Mouse (Mus musculus) forebrain, embryonic 10.5 days (tissue): ENCODE data around the gene Krtap19-2. TPM values are rescaled to one million over a fixed set of nuclear protein-coding genes. Genes with fewer than 3 reads are reported as not detected.

Experiments
- DNase-seq: peaks from one replicate; pipeline ENCODE4 v3.0.0-alpha.2; 2017; ENCODE audit warnings: low spot score; ENCODE audit errors: extremely low spot score
- H3K27ac ChIP-seq: fragments of 300-500 bp; sonication (generic); 2 replicates; pipeline ENCODE4 v1.5.1; 2016; ENCODE audit warnings: mild to moderate bottlenecking
- H3K27me3 ChIP-seq: fragments of 300-500 bp; sonication (generic); 2 replicates; pipeline ENCODE4 v1.6.1; 2016; ENCODE audit warnings: mild to moderate bottlenecking; ENCODE audit not compliant: poor library complexity, severe bottlenecking
- H3K36me3 ChIP-seq: fragments of 300-500 bp; sonication (generic); replicated peaks from 2 replicates; pipeline ENCODE4 v1.6.1; 2016; ENCODE audit warnings: mild to moderate bottlenecking, moderate library complexity
- H3K4me1 ChIP-seq: fragments of 300-500 bp; sonication (generic); 2 replicates; pipeline ENCODE4 v1.6.1; 2016
- H3K4me3 ChIP-seq: fragments of 300-500 bp; sonication (generic); 2 replicates; pipeline ENCODE4 v1.5.1; 2016; ENCODE audit warnings: mild to moderate bottlenecking, moderate library complexity
- H3K9me3 ChIP-seq: fragments of 300-500 bp; sonication (generic); 2 replicates; pipeline ENCODE4 v1.6.1; 2016; ENCODE audit warnings: mild to moderate bottlenecking, moderate library complexity
- WGBS: fragments of 180-500 bp; shearing (Covaris S2); methylation state at CpG from one replicate; pipeline ENCODE4 v1.1.7; 2016; 5-methylcytosine and 5-hydroxymethylcytosine counted together
- polyA plus RNA-seq: library from polyadenylated mRNA; unstranded; fragments of >200 nt; fragmentation: Nextera tagmentation; extraction: Ambion mirVana; gene quantifications from 2 replicates; pipeline ENCODE4 v1.2.1, GENCODE M21; 2016

The Krtap19-2 gene
- polyA plus RNA-seq, result not detected in 2 replicates

DNA sequence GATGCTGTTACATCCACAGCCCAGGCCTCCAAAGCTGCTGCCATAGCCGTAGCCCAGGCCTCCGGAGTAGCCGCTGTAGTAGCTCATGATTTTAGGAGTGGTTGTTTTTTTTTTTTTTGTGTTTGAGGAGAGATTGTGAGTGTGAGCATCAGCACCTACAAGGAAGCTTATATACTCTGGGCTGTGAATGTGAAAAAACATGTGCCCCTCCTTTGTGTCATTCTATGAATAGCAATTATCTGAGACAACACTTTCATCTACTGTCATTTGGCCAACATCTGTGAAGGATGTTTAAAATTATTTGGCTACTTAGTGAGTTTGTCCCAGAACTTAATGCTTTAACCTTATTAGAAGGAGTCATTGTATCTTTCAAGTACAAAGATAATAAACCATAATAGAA, at the start of gene Krtap19-2:
TSS of gene Krtap19-2 (minus strand) at position 101 of the 400 bp plus-strand sequence.
- H3K4me1 ChIP-seq, result no peaks in the 10 kb centered on the region
- H3K27ac ChIP-seq, result no peak within 1 kb of the TSS
- no peaks in the 10 kb centered on the region for H3K36me3 ChIP-seq
- H3K9me3 ChIP-seq, result no peaks in the 10 kb centered on the region
- no peak within 1 kb of the TSS for H3K4me3 ChIP-seq
- H3K27me3 ChIP-seq, result no peaks in the 10 kb centered on the region
- 95% methylated on average over 3 of the region's 3 CpGs for WGBS
- no peak for DNase-seq

DNA sequence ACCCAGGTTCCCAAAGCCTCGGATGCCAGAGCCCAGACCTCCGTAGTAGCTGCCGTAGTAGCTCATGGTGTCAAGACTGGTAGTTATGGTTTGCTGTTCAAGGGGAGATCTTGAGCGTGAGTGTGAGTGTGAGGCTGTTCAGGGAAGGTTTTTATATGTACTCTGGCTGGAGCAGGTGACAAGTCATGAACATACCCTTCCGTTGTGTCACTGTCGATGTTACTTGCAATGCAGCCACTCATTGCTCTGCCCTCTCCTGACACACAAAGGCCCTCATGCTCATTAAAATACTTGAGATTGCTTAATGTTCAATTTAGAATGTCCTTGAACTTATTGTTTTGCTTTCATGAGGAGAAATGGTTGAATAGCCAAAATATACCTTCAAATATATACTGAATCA, 22.3 kb upstream of the Krtap19-2 start, which contains the start of gene Krtap19-5:
TSS of gene Krtap19-5 (minus strand) at position 101 of the 400 bp plus-strand sequence.
- Histone ChIP-seq H3K9me3 (no peaks in the 10 kb centered on the region), H3K4me1 (no peaks in the 10 kb centered on the region), H3K36me3 (no peaks in the 10 kb centered on the region), H3K27me3 (no peaks in the 10 kb centered on the region), H3K27ac (no peak within 1 kb of the TSS), H3K4me3 (no peak within 1 kb of the TSS)
- 93% methylated on average over 6 of the region's 6 CpGs for WGBS
- no peak for DNase-seq

DNA sequence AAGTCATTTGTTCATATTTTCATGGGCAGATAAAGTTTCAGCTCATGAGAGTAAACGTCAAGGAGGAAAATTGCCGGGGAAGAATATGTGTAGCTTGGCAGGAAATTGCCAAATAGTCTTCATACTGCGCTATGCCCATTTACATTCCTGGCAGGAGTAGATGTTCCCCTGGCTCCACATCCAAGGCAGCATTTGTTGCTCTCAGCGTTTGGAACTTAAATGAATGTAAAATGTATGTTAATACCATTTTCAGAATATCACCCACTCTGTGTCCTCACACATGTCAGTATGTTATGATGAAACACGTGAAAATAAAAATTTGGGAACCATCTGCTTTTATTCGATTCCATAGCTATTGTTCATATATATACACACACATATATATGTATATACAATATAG, 12.8 kb upstream of the Krtap19-2 start:
- no peaks in the 10 kb centered on the region for H3K36me3 ChIP-seq
- WGBS, result 94% methylated on average over 6 of the region's 6 CpGs
- H3K9me3 ChIP-seq, result no peaks in the 10 kb centered on the region
- H3K4me3 ChIP-seq, result no peak overlapping the region
- H3K27me3 ChIP-seq, result no peaks in the 10 kb centered on the region
- no peak for DNase-seq
- H3K27ac ChIP-seq, result no peak overlapping the region
- no peaks in the 10 kb centered on the region for H3K4me1 ChIP-seq

DNA sequence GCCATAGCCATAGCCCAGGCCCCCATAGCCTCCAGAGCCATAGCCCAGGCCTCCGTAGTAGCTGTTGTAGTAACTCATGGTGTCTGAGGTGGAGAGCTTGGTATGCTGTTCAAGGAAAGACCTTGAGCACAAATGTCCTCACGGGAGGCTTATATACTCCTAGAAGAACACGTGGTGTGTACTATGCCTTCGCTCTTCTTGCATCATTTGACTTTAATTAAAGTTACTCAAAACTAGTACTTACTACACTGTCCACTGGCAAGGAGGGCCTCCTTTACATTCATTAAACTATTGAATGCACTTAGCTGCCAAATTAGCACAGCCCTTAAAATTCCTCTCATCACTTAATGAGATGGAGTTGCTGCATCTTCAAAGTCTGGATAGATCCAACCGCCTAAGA, 10.9 kb upstream of the Krtap19-2 start, which contains the start of gene Krtap19-4:
TSS of gene Krtap19-4 (minus strand) at position 101 of the 400 bp plus-strand sequence.
- Histone ChIP-seq H3K27ac (no peak within 1 kb of the TSS), H3K9me3 (no peaks in the 10 kb centered on the region), H3K27me3 (no peaks in the 10 kb centered on the region), H3K36me3 (no peaks in the 10 kb centered on the region), H3K4me1 (no peaks in the 10 kb centered on the region), H3K4me3 (no peak within 1 kb of the TSS)
- no peak for DNase-seq
- 95% methylated on average over 5 of the region's 5 CpGs for WGBS

DNA sequence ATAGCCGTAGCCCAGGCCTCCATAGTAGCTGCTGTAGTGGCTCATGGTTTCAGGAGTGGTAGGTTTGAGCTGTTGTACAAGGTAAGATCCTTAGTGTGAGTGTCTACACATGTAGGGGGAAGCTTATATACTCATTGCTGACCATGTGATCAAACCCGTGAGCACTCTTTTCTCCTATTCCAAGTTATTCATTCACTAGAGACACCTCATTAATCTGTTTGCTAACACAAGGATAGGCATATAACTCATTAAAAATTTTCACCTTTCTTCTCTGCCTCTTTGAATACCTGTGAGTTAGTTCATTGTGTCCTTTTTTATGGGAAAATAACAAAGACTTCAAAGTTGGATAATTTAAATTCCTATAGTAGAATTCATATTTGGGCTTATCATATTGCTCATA, 3.9 kb upstream of the Krtap19-2 start, which contains the start of gene Krtap19-3:
TSS of gene Krtap19-3 (minus strand) at position 101 of the 400 bp plus-strand sequence.
- Histone ChIP-seq H3K9me3 (no peaks in the 10 kb centered on the region), H3K4me3 (no peak within 1 kb of the TSS), H3K27ac (no peak within 1 kb of the TSS), H3K27me3 (no peaks in the 10 kb centered on the region), H3K36me3 (no peaks in the 10 kb centered on the region), H3K4me1 (no peaks in the 10 kb centered on the region)
- 90% methylated on average over 2 of the region's 2 CpGs for WGBS
- no peak for DNase-seq

DNA sequence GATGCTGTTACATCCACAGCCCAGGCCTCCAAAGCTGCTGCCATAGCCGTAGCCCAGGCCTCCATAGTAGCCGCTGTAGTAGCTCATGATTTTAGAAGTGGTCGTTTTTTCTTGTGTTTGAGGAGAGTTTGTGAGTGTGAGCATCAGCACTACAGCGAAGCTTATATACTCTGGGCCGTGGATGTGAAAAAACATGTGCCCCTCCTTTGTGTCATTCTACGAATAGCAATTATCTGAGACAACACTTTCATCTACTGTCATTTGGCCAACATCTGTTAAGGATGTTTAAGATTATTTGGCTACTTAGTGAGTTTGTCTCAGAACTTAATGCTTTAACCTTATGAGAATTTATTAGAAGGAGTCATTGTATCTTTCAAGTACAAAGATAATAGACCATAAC, 4.8 kb downstream of the Krtap19-2 start, which contains the start of gene Krtap19-1:
TSS of gene Krtap19-1 (minus strand) at position 101 of the 400 bp plus-strand sequence.
- Histone ChIP-seq H3K36me3 (no peaks in the 10 kb centered on the region), H3K27me3 (no peaks in the 10 kb centered on the region), H3K27ac (no peak within 1 kb of the TSS), H3K4me1 (no peaks in the 10 kb centered on the region), H3K9me3 (no peaks in the 10 kb centered on the region), H3K4me3 (no peak within 1 kb of the TSS)
- WGBS, result 86% methylated on average over 6 of the region's 6 CpGs
- DNase-seq, result no peak

DNA sequence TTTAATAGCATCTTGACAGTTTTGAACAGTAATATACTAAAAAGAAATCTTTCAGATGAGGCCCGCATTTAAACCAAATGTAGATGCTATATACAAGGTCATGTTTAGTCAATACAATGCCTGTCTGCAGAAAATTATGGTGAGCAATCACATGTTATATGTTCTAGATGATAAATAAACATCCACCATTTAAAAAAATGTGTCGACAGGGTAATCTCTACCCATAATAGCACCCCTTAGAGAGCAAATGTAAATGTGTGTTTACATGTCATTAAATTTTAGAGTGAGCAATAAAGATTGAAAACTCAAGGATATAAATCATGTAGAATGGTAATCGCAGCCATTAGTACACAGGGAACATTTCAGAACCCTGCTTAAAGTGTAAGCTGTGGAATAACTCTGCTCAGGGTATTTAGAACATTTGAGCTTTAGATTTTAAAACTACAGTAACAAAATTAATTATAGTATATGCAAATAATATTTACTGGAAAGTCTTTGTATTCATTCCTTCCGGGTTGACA, 9.1 kb downstream of the Krtap19-2 start:
- Histone ChIP-seq H3K27me3 (no peaks in the 10 kb centered on the region), H3K27ac (no peak overlapping the region), H3K4me3 (no peak overlapping the region), H3K4me1 (no peaks in the 10 kb centered on the region), H3K9me3 (no peaks in the 10 kb centered on the region), H3K36me3 (no peaks in the 10 kb centered on the region)
- 89% methylated on average over 4 of the region's 4 CpGs for WGBS
- DNase-seq, result no peak

DNA sequence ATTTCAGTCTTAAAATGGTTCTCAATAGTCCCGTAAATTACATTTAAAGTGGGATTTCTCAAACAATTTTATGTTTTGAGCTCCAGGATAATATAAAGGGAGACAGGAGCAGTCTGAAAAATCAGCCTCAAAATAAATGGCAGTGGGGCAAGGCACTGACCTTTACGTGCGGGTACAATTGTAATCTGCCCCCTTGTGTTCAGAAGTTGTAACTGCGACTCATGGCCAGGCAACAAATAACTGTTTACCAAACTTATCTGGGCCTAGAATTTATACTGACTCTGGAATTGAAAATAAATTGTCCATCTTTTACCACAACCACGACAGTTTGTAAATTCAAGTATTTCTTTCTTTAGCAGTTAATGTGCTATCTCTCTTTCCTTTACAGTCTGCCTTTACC, 22.6 kb downstream of the Krtap19-2 start:
- Histone ChIP-seq H3K27me3 (no peaks in the 10 kb centered on the region), H3K4me3 (no peak overlapping the region), H3K4me1 (no peaks in the 10 kb centered on the region), H3K9me3 (no peaks in the 10 kb centered on the region), H3K27ac (no peak overlapping the region), H3K36me3 (no peaks in the 10 kb centered on the region)
- DNase-seq, result no peak
- WGBS, result 16% methylated on average over 5 of the region's 5 CpGs

DNA sequence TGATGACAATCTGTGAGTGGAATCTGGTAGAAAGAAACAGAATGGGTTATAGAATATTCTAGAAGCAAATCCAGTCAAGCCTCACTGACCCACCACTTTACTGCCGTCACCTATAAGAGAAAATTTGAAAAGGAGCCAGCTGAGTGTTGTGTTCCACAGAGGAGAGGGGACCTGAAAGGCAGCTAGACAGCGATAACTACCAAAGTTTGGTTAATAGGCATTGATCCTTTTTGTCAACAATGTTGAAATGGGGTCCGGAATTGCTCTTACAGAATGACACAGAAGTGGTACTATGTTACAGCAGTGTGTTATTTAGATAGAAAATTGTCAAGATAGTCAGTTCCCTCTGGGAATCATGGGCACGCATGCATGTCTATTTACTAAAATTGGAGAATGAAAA, 25.5 kb downstream of the Krtap19-2 start:
- H3K4me1 ChIP-seq, result no peaks in the 10 kb centered on the region
- no peaks in the 10 kb centered on the region for H3K36me3 ChIP-seq
- H3K27me3 ChIP-seq, result no peaks in the 10 kb centered on the region
- 87% methylated on average over 4 of the region's 4 CpGs for WGBS
- no peak overlapping the region for H3K27ac ChIP-seq
- DNase-seq, result no peak
- H3K4me3 ChIP-seq, result no peak overlapping the region
- no peaks in the 10 kb centered on the region for H3K9me3 ChIP-seq

DNA sequence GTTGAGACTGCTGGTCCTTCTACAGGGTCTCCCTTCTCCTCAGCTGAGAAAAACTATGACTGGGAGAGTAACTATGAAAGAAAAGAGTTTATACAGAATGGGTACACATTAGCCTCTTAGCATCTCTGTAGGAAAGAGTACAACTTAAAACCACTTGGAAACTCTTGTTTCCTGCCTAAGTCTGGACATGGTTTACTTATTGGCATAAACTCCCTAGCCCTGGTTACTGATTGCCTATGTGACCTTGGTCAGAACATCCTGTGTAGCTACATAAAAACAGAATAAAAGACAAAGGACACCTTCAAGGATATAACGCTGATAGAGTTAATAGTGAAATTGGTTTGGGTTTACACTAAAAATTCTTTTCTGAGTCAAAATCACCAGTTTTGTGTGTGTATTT, 26.7 kb downstream of the Krtap19-2 start:
- no peak for DNase-seq
- Histone ChIP-seq H3K27me3 (no peaks in the 10 kb centered on the region), H3K4me3 (no peak overlapping the region), H3K4me1 (no peaks in the 10 kb centered on the region), H3K27ac (no peak overlapping the region), H3K36me3 (no peaks in the 10 kb centered on the region), H3K9me3 (no peaks in the 10 kb centered on the region)
- 93% methylated on average over 1 of the region's 1 CpGs for WGBS

DNA sequence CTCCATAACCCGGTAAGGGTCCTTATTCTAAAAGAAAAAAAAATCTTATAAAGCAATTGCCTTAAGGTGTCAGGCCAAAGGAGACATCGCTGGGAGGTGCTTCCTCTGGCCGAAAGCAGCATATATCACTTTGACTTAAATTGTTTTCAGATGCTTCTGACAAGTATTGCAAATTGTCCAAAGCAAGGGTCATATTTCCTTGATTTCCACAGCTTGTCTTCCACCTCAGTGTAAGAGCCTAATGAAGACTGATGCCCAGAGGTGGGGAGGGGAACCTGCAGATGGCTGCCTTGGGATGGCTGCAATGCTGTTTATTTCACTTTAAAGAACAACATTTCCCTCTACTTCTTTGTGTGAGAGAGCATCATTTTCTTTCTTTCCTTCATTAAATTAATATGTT, 47.1 kb downstream of the Krtap19-2 start:
- DNase-seq, result no peak
- 62% methylated on average over 3 of the region's 3 CpGs for WGBS
- Histone ChIP-seq H3K27me3 (no peaks in the 10 kb centered on the region), H3K9me3 (no peaks in the 10 kb centered on the region), H3K4me1 (no peaks in the 10 kb centered on the region), H3K27ac (no peak overlapping the region), H3K36me3 (no peaks in the 10 kb centered on the region), H3K4me3 (no peak overlapping the region)

DNA sequence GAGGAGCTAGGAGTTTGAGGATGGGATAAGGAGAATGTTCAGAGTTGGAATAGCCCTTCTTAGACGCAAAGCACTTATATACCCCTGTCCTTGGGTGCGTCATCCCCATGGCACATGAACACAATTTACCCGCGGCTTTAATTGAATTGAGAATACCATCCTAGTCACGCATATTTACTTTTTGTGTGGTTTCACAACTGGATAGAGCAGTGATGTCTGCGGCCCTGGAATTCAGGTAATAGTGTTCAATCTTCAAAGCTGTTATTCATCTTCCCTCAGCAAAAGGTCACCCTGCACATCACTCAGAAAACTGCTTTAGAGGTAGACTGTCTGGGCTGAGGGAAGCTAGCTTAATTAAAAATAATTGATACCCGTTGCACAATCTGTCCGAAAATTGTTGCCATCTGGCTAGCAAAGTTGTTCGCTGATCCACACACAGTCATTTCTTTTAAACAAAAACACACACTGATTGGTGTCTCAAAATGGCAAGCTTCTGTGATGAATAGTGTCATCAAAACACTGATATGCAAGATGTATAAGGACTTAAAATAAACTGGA, 47.9 kb downstream of the Krtap19-2 start, which contains the start of gene Krtap14:
TSS of gene Krtap14 (minus strand) at position 51 of the 558 bp plus-strand sequence.
- no peak for DNase-seq
- WGBS, result 65% methylated on average over 9 of the region's 9 CpGs
- H3K36me3 ChIP-seq, result no peaks in the 10 kb centered on the region

DNA sequence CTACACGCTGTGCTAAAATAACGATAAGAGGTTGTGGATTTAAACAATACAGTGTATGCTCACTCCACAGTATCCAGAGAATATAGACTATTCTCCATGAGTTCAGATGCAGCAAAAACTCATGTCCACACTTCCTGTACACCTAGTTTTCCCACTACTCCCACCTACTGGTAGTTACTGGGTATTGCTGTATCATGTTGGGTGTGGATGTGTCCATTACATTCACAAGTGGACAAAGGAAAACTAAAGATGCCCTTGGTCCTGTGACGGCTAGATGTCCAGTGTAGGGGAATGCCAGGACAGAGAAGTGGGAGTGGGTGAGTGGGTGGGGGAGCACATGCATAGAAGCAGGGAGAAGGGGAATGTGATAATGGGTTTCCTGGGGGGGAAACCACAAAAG, 50.3 kb downstream of the Krtap19-2 start:
- no peaks in the 10 kb centered on the region for H3K9me3 ChIP-seq
- H3K27me3 ChIP-seq, result no peaks in the 10 kb centered on the region
- H3K4me3 ChIP-seq, result no peak overlapping the region
- H3K27ac ChIP-seq, result no peak overlapping the region
- no peaks in the 10 kb centered on the region for H3K36me3 ChIP-seq
- H3K4me1 ChIP-seq, result no peaks in the 10 kb centered on the region
- 81% methylated on average over 3 of the region's 3 CpGs for WGBS
- DNase-seq, result no peak

More for the DNA sequence above, 47.9 kb downstream of the Krtap19-2 start, which contains the start of gene Krtap14:
- Histone ChIP-seq H3K4me3 (no peak within 1 kb of the TSS), H3K9me3 (no peaks in the 10 kb centered on the region), H3K4me1 (no peaks in the 10 kb centered on the region), H3K27me3 (no peaks in the 10 kb centered on the region), H3K27ac (no peak within 1 kb of the TSS)
